Mouse (Mus musculus): ENCODE measurements around the gene Fyn. TPM values are rescaled to one million over a fixed set of nuclear protein-coding genes. Genes with fewer than 3 reads are reported as not detected.

Gene Fyn
- total RNA-seq, 2 experiments from 2014 or later: 1.4 to 6.3 TPM

DNA sequence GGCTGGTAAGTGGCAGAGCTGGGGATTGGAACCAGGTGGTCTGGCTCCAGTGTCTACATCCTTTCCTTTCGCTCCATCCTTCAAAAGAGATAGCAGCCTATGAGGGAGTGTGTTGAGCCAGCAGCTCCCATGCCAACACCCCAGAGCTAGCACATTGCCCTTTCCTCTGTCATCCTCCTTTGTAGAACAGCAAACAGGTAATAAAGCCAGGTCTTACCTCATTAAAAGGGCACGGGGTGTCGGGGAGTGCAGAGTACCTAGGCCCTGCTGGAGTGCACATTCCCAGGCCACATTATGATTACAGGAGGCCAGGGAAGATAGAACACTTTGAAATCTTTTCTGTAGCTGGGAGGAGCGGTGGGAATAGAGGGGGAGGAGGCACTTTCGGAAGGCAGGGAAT lies 8.6 kb downstream of the Fyn start:
- no peak for ATAC-seq (replicated peaks; ENCODE audit: low FRiP score, poor library complexity, severe bottlenecking)

DNA sequence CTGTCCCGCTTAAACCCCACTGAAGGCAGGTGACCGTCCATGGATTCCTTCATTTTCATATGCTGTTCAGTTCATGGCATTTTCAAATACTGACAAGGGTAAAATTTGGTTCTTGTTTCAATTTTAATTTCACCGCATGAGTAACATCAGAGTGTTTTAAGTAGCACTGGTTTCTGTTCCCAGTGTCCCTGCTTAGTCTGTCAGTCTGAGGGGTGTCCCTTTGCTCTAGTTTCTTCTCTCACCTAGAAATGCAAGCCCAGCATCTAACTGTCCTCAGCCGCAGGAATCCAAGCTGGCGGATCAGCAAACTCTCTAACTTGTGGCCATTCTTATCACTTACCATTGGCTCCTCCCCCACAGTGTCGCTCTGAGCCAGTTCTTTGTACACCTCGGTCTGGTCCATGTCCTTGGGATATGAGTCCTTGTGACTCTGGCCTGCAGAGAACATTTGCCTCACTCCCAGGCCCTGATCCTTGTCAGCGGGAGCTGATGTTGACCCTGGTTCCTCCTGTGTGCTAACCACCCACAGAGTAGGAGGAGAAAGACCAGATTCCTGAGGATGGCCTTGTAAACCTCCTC lies 9.5 kb downstream of the Fyn start:
- no peak for ATAC-seq (replicated peaks; ENCODE audit: low FRiP score, poor library complexity, severe bottlenecking)

DNA sequence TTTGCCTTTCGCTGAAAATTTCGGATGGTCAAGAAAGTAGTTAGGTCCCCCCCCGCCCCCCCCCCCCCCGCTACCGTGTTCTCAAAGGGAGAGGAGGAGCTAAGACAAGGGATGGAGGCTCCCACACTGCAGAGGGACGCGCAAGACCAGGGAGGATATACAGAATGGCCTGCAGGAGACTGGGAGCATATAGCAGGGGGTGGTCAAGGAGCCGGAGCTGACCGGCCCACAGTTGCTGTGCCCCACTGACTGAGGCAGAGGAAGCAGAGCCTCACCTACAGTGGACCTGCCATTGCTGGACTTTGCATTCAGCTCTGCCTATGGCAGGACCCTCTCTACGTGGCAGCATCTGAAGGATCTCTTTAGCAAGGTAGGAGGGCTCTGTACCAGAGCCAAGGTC lies 10.6 kb downstream of the Fyn start:
- ATAC-seq (replicated peaks; ENCODE audit: low FRiP score, poor library complexity, severe bottlenecking): no peak

DNA sequence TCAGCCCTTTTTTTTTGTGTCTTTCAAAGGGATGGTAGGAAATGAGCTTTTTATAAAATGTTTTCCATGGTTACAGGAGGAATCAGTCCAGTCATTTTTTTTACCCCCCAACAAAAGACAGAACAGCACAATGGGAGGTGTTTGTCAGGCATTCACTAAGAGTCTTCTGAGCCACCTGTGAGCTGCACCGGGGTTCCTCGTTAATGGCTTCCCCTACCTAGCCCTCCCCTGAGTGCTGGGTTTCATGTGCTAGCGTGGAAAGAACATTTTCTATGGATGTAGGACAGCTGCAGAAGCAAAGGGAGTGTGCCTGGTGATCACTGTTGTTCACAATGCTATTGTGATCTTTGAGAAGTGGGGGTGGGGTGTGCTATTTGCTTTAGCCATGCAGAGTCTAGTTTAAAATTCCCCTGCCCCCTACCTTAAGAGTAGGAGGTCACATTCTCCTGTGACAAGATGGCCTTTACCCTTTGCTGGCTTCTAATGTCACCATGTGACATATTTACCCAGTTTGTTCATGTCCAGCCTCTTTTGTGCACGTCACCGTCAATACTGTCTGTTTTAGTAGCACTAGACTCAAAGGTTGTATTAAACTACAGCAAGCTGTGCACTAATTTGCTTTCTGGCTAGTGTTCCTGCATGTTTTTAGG lies 11.2 kb downstream of the Fyn start:
- no peak for ATAC-seq (replicated peaks; ENCODE audit: low FRiP score, poor library complexity, severe bottlenecking)

DNA sequence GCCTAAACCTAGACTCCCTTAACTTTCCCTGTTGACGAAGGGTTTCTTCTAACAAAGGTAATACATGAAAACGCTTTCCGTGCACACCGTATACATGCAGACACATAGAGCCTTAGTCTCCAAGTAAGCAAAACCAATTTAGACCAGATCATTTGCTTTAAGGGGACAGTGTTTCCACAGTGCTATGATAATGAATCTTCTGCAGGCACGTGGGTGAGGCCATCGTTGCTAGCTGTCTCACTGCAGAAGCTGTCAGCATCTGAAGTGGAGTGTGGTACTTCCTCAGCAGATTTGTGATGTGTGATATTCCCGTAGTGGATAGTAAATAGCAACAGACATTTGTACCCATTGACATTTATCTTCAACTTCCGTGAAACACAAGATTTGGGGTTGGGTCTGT lies 16.6 kb downstream of the Fyn start:
- ATAC-seq (replicated peaks; ENCODE audit: low FRiP score, poor library complexity, severe bottlenecking): no peak

DNA sequence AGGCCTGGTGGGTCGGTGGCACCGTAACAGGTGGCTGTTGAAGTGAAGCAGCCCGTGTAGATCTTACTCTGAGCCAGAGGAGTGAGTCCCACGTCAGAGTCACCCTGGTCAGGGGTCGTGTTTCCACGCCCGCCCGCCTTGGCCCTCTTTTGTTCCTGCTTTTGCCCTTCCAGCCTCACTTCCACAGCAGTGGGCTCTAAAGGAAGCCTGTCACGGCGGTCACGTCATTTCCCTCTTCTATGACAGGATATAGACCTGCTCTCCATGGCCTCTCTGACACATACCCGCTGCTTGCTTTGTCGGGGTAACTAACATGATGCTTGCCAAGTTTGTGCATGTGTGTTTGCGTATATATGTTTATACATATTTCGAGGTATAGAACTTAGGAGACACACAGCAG lies 17.5 kb downstream of the Fyn start:
- ATAC-seq (replicated peaks; ENCODE audit: low FRiP score, poor library complexity, severe bottlenecking): no peak

DNA sequence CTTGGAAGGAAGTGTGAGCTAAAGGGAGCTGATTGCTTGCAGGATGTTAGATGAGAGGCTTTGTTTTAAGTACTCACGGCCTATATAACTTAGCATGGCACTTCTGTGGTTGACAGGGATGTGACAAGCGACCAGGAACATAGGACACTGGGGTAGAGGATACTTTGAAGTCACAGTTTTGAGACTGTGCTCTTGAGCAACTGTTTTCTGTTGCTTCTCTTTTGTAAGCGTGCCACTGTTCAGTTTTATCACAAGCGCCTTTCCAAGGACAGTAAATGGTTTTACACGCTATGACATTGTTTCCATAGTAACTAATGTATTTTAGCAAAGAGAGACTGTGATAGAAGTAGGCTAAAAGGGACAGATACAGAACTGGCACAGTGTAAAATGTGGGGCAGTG lies 18.4 kb downstream of the Fyn start:
- no peak for ATAC-seq (replicated peaks; ENCODE audit: low FRiP score, poor library complexity, severe bottlenecking)

DNA sequence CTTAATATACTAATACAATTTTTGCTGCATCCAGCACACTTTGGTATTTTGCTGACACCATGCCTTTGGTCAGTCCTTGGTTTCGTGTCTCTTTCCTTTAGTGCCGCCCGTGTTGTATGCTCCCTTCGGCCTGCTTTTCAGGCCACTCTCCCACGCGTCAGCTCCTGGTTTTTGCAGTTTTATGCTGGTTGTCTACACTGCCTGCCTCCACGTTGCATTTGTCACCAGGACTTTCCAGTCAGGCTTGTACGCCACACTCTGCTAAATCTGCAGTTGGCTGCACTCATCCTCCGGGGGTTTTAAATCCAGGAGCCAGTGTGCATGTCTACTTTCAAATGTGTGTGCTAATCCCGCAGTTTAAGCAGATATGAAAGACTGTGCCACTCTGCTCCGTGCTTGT lies 18.9 kb downstream of the Fyn start:
- no peak for ATAC-seq (replicated peaks; ENCODE audit: low FRiP score, poor library complexity, severe bottlenecking)

DNA sequence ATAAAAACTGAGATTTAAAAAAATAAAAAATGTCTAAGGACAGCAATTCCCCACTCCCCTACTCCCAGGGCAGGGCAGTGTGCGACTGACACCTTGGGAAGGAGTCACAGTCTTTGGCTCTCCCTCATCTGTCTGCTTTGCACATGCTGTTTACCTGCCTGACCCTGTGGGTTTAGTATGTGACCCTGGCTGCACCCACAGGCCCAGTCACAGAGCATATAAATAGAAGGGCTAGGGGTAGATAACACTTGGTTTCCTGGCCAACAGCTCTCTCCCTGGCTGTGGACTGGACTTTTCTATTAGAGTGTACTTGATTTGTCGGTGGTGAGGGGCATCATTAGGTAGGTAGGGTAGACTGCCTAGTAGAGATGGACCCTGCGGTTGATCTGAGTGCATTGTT lies 19.5 kb downstream of the Fyn start:
- ATAC-seq (replicated peaks; ENCODE audit: low FRiP score, poor library complexity, severe bottlenecking): no peak

DNA sequence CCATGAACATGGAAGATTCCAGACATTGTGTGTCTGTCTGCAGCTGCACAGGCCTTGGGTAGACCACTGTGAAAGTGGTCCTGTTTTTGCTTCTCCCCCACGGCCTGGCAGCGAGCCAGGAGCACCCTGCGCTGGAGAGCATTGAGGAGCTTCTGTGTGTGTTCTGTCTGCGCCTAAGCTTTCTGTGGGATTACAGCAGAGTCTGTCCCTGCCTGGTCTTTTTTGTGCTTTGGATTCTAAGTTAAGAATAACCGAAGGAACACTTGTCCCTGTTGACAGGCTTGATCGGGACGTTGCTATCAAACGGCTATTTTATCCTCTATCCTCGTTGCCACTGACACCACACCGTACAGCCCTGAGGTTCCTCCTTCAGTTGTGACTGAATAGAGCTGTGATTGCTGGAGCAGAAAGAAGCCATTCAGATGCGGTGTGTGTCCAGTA lies 20.8 kb downstream of the Fyn start:
- ATAC-seq (replicated peaks; ENCODE audit: low FRiP score, poor library complexity, severe bottlenecking): no peak

DNA sequence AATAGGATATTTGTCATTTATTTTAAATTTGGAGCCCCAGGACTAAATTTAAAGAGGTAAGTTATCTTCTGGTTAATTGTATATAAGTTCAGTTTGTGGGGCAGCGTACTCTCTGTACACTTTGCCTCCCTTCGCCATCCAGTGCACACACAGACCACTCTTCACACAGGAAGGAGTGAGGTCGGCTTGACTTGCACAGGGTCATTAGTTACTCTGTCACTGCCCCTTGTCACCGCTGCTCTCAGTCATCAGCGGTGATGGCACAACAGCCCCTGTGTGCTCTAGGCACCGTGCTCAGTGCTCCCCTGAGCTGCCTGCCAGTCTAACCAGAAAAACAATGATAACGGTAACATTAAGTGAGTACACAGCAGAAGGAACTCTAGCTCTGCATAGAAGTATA lies 21.9 kb downstream of the Fyn start:
- no peak for ATAC-seq (replicated peaks; ENCODE audit: low FRiP score, poor library complexity, severe bottlenecking)

DNA sequence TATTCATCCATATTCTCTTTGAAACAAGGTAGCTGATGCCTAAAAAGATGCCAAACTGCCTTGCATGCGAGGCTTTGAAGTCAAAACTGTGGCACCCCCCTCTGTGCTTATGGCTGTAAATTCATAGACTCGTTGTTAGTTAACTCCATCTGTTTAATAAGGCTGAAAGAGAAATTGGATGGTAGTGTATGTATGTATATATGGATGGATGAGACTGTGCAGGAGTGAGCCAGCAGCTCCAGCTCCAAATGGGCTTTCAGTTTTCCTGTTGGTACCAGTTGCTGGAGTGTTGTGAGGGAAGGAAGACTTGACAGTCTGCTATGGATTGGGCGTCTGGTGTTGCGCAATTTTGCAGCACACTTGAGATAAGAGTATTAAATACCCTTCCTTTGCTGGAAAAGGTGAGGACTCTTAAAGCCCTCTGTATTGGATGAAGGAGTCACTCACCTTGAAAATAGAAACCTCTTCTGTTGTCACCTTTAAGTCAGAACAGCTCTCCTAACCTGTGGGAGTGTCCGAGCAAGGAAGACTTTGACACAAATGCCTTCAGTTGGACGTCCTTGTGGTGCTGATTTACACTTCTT lies 24.3 kb downstream of the Fyn start:
- ATAC-seq (replicated peaks; ENCODE audit: low FRiP score, poor library complexity, severe bottlenecking): no peak

DNA sequence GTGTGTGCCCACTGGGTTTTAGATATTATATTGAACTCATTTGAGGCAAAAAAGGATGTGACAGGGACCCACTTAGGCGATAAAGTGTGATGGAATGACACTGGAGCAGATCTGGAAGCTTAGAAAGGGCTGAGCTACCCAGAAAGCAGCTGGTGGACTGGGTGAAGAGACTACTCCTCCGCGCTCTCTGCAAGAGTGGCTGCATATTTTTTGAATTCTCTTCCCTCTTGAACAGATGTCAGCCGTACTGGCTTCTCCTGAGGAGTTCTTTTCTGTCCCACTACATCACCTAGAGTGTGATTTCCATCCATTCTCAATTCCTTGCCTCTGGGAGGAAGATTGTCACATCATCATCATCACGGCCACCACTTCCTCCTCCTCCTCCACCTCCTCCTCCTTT lies 26.9 kb downstream of the Fyn start:
- ATAC-seq (replicated peaks; ENCODE audit: low FRiP score, poor library complexity, severe bottlenecking): no peak

DNA sequence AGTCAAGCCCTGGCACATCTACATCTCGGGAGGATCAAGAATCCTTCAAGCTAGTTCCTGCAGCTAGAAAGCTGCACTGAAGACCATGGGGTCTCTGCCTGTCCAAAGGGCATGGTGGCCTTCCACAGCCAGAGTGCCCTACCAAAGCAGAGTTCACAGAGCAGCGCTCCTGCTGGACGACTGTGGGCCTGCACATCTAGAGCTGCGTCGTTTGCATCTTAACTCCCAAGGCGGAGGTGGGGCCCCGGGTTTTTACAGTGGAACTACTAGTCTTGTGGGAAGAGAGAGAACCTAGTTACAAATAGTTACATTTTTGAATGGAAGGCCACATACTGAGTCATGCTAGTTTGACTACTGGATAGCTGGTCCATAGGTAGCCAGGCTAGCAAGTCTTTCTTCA lies 30.3 kb downstream of the Fyn start:
- no peak for ATAC-seq (replicated peaks; ENCODE audit: low FRiP score, poor library complexity, severe bottlenecking)

DNA sequence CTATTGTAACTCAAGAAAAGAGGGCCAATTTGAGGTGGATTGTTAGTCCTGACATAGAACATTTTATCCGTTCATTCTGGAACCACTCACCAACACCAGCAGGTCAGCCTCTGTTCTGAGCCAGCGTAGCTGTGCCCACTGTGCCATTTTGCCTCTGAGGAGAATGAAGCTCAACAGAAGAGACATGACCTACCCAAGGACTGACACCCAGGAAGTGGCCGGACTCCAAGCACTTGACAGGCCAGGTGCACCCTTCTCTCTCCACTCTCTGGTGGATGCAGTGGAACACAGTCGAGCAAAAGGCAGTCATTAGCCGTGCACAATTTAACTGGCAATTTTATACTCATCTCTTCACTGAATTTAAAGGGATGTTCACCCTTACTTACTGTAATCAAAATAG lies 31.5 kb downstream of the Fyn start:
- ATAC-seq (replicated peaks; ENCODE audit: low FRiP score, poor library complexity, severe bottlenecking): no peak

DNA sequence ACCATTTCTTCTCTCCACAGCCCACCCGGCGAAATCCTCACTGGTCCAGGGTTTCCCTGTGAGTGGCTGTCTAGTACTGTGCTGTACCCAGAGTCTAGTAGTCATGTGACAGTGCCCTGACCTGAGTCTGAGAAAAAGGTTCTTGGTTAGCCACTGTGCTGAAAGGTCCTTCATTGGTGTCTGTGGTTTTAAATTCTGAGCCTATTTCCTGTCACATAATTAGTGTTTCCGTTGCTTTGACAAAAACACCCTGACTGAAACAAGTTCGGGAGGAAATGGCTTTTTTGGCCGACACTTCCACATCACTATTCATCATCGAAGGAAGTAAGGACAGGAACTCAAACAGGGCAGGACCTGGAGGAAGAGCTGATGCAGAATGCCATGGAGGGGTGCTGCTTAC lies 33.8 kb downstream of the Fyn start:
- ATAC-seq (replicated peaks; ENCODE audit: low FRiP score, poor library complexity, severe bottlenecking): no peak

DNA sequence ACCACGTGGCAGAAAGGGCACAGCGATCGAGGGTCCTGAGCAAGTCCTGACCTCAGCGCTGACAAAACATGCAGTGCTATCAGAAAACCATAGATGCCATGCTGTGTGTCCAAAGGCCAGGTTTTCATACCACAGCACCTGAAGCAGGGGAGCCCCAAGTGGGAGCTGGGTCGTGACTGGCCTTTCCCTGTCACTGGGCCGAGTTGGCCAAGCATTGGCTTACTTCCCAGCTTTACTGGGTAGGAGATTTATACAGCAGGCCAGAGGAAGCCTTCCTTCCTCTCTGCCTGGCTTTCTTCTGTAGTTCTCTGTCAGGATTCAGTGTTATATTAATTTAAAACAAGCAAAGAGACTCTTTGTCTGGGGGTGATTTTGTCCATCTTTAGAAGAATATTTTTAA lies 35.1 kb downstream of the Fyn start:
- ATAC-seq (replicated peaks; ENCODE audit: low FRiP score, poor library complexity, severe bottlenecking): no peak

DNA sequence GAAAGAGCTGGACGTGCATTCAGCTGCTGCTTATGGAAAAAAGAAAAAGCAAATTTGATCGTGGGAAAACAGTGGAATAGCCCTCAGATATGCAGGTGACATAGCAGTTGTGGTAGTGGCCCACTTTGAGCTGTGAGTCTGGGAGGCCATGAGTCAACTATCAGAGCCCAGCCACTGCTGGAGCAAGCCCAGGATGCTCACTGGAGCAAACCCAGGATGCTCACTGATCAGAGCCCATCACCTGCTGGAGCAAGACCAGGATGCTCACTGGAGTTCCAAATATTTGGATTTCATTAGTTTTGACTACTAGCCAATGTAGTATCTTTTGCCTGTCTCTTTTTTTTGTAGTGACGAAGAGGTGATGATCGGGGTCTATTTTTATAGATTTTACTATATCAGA lies 35.5 kb downstream of the Fyn start:
- ATAC-seq (replicated peaks; ENCODE audit: low FRiP score, poor library complexity, severe bottlenecking): no peak

DNA sequence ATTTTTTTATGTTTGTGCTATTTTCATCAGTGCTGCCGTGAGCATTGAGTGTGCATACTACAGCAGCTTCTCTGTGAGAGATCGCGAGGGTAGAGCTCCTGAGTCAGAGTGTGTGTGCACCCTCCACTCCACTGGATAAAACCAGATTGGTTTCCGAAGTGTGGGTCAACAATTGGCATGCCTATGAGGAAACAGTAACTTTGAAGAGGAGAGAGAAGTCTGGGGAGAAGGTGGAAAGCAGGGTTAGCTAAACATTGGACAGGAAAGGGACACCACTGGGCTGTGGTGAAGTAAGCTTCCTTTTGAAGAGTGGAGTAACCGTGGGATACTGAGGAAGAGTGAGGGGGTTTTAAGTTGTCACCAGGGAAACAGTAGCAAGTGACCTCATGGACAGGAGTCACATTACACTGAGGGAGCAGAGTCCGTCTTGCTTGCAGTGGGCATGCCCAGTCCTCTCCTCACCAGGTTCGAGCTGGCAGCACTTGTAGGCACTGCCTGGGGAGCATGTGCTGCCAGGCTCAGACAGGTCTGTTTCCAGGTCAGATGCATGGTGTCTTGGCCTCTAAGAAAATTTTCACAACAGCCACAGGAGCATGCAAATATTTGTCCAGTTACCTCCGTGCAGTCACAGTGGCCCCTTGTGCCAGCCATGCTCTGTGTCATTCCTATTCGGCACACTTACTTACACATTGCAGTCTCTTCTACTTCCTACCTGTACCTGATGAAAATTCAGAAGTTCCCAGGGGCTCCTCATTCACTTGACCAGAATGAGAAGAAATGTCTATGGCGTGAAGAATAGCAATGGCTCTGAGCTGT lies 37.5 kb downstream of the Fyn start:
- no peak for ATAC-seq (replicated peaks; ENCODE audit: low FRiP score, poor library complexity, severe bottlenecking)

DNA sequence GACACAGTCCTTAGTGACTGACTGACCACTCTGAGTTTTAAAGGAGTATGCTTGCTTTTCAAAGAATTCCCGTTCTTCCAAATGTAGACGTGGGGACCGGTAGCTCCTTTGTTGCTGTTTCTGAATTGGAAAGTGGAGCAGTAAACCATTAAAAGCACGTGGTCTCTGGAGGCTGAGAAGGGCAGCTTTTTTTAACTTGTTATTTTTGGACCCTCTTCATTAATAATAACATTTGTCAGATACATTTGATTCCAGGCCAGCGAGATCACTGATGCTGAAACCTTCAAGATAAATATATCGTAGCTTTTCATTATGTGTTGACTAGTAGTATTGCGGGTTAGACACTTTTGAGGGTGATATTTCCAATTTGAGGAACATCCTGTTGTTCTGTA lies 38.1 kb downstream of the Fyn start:
- ATAC-seq (replicated peaks; ENCODE audit: low FRiP score, poor library complexity, severe bottlenecking): no peak

DNA sequence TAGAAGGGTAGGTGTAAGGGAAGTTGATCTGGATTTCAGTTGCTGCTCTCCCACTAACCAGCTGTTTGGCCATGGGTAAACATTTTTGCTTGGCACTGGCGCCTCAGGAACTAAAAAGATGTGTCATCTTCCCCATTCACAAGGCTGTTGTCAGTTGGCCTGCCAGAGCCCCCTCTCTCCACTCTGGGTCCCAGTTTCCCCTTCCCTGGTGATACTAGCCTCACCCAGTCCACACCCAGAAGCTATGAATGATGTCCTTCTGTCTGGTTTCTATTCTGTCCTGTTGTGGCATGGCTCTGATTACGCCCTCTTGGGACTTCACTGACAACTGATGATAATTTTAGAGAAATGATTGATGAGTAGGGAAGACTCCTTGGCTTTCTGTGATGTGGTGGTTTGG lies 38.9 kb downstream of the Fyn start:
- no peak for ATAC-seq (replicated peaks; ENCODE audit: low FRiP score, poor library complexity, severe bottlenecking)
